Mouse (Mus musculus): Measurements from ENCODE around the gene Gm20388. TPM values are rescaled to one million over a fixed set of nuclear protein-coding genes. Genes with fewer than 3 reads are reported as not detected.

The Gm20388 gene
- total RNA-seq, 2 experiments from 2014 or later, result 2.2 to 7.6 TPM

DNA sequence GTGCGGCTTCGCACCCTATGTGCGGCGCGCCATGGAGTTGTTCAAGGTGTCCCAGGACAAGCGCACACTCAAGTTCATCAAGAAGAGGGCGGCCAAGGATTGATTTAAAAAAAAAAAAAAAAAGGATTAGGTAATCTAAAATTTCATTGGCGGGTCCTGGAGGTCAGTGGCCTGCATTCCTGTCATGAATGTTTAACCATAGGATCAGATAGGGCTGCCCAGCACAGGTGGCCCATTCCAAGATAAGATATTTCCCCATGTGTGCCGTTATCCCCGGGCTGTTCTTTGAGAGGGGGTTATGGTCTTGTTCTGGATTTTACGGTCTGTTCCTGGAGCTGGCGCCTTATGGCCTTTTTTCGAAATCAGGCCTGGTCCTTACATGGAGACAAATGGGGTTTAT lies 2926.1 kb downstream of the Gm20388 start:
- Histone ChIP-seq H3K27ac (no peak overlapping the region), H3K4me3 (no peak overlapping the region)
- no peak for TF ChIP-seq CTCF (conservative IDR thresholded peaks at IDR 0.05)
- no peak for DNase-seq (ENCODE audit: low spot score in 2 of 2)

DNA sequence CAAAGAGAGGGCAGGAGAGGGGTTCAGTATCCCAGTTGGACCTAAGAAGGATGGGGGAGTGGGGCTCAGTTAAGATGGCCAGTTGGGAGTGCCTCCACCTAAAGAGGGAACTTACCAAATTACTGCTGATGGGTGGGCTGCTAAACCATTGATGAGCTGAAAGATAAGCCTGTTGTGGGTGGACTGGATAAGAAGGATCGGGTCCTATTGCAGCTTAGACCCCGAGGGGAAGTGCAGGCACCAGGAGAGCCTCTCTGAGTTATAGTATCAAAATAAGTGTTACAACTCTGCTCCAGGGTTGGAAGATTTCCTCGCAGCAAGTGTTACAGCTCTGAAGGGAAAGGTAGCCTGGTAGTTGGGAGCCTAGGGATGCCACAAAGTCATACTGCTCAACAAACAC lies 2933.5 kb downstream of the Gm20388 start:
- no peak for DNase-seq (ENCODE audit: low spot score in 2 of 2)
- Histone ChIP-seq H3K27ac (no peak overlapping the region), H3K4me3 (no peak overlapping the region)
- no peak for TF ChIP-seq CTCF (conservative IDR thresholded peaks at IDR 0.05)

DNA sequence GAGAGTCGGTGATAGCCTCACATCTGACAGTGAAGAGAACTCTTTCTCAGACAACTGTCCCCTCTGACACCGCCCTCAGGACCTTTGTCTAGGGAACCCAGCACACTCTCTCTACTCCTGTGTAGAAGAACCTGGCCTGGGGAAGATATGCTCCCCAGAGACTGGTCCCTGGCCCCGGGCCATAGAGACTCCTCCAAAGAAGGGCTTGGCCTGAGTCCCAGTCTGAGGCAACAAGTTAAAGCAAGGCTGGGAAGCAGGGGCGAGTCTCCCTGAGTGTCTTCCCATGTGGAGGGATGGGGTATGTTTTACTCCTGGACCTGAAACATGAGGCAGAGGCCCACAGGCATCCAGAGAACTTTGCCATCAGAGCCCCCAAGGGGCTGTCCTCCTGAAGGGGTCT lies 2935.0 kb downstream of the Gm20388 start:
- Histone ChIP-seq H3K27ac (no peak overlapping the region), H3K4me3 (no peak overlapping the region)
- TF ChIP-seq CTCF (conservative IDR thresholded peaks at IDR 0.05), result no peak
- no peak for DNase-seq (ENCODE audit: low spot score in 2 of 2)

DNA sequence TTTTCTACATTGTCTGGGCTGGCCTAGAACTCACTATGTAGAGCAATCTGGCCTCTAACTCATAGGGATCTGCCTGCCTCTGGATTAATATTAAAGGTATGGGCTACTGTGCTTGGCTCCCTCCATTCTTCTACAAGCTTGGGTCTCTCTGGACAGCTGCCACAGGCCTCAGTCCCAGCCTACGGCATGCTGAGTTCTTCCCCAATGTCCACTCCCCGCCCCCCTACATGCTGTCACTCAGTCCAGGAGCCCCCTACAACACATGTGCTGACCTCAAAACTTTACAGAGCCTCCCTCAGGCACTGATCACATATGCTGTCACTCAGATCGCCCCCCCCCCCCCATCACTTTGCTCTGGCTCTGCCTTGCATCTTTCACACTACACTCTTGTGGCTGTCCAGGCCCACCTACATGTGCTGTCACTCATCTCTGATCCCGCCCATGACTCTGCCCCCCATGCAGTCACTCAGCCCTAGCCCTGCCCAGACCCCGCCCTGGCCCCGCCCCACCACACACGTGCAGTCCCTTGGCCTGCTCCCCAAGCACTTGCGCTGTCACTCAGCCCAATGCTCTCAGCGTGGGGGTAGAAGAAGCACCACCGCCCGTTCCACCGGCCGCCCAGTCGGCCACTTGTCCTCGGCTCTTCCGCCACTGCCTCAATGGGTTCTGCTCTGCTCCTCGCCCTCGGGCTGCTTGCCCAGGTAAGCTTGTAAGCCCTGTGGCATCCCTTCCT lies 2937.4 kb downstream of the Gm20388 start, which contains the start of gene Cdh15:
Gene Cdh15 (plus strand): TSS at position 138 of the 733 bp plus-strand sequence.
- TF ChIP-seq CTCF (conservative IDR thresholded peaks at IDR 0.05), result no peak
- no peak within 1 kb of the TSS for H3K27ac ChIP-seq
- H3K4me3 ChIP-seq, result no peak within 1 kb of the TSS
- DNase-seq (ENCODE audit: low spot score in 2 of 2), result peak; percentile 30 to 38

DNA sequence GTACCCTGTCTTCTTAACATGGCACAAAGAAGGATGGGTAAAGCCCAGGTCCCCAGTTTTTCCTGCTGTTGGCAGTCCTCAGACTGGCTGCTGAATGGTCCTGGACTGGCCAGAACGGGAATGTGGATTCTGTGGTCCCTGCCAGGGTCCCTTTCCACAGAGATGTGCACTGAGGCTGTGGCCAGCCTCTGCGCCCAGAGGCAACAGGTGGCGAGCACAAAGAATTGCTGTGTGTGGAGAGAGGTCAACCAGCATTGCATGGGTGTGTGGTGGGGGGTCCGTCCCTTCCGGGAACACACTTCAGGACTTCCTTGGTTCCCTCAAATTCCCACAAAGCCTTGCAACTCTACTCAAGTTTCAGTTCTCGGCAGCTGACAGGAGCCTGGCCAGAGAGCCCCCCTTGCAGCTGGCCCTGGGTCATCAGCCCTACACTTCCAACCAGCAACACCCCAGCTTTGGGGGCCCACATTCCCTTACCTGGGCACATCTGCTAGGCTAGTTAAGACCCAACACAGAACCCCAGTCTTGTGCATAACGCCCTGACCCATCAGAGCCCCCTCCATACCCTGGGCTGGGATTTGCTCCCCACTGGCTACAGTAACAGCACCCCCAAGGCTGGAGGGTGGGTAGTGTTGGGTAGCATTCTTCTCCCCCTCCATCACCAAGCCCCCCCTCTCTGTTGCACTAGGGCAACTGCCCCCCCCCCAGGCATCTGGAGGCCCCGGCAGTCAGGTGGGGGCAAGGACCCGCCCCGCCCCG lies 2938.7 kb downstream of the Gm20388 start:
- Histone ChIP-seq H3K27ac (no peak overlapping the region), H3K4me3 (no peak overlapping the region)

DNA sequence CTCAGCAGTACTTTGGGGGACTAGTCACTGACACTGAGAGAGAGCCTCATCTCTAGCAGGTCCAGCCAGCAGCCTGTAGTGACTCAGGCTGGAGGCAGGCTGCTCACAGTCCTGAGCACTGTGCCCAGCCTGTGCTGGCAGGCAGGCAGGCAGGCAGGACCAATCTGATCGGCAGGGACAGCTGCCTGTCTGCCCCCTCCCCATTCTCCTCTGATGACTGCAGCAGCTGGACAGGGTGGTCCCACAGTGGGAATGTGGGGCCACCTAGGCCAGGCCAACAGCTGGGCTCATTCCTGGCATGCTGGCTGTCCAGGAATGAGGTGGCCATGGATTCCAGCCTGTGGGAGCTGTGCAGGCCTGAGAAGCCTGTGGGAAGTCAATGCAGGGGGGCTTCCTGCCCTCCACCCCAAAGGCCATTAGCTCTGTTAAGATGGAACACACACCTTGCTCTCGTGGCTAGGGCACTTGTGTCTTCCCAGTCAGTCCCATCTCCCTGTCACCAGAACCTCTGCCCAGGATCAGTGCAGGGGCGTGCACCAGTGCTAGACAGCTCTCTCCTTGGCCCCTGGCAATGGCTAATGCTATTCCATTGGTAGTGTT lies 2940.1 kb downstream of the Gm20388 start:
- DNase-seq (ENCODE audit: low spot score in 2 of 2), result no peak
- no peak overlapping the region for H3K4me3 ChIP-seq
- no peak for TF ChIP-seq CTCF (conservative IDR thresholded peaks at IDR 0.05)
- H3K27ac ChIP-seq, result no peak overlapping the region

More for the DNA sequence above, 2938.7 kb downstream of the Gm20388 start:
- no peak for TF ChIP-seq CTCF (conservative IDR thresholded peaks at IDR 0.05)
- DNase-seq (ENCODE audit: low spot score in 2 of 2), result no peak

DNA sequence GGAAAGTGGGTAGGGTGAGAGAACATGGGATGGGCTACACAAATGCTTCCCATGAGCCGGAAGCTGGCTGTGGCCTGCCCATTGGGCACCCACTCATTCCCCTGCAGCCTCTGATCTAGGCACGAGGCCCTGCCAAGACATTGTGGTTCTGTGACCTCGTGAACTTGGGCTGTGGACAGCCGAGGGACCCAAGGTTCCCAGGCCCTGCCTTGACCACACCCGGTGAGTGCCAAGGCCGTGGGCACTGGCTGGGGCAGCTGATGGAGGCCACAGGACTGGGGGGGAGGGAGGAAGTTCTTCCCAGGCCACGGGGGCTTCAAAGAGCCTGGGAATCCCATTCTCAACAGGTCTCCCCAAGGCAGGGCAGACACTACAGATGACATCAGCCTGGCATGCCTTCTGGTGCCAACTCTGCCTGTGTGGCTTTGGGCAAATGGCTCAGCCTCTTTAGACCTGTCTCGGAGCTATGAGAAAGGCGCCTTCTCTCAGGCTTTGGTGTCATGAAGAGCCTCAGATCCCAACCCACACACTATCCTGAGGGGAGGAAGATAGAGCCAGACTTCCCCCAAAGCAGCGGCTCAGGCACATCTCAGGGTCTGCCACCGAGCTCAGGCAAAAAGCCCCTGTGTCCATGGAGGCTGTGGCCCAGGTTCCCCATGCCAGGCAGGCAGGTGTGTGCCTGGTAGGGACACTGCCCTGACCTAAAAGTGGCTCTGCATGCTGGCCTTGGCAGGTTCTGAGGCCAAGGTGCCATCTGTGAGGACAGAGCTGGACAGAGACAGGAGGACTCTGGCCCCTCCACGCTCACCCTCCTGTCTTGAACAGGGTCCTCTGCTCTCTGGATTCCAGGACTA lies 2941.3 kb downstream of the Gm20388 start:
- Histone ChIP-seq H3K27ac (no peak overlapping the region), H3K4me3 (no peak overlapping the region)
- DNase-seq (ENCODE audit: low spot score in 2 of 2), result no peak
- TF ChIP-seq CTCF (conservative IDR thresholded peaks at IDR 0.05), result no peak

DNA sequence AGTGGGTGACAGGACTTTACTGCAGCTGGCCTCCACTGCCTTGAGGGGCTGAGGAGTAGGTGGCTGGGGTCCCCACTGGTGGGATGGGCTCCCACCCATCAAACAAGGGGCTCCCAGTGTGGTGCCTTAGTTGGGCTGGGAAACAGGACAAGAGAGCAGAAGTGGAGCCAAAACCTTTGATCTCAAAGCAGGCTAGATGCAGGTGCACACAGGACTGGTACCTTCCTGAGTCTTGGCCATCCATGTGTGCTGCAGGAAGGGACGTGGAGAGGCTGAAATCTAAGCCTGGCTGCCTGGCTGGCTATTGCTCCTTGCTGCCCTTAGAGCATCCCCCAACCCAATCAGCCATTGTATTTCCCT lies 2941.9 kb downstream of the Gm20388 start:
- Histone ChIP-seq H3K27ac (no peak overlapping the region), H3K4me3 (no peak overlapping the region)
- no peak for TF ChIP-seq CTCF (conservative IDR thresholded peaks at IDR 0.05)
- DNase-seq (ENCODE audit: low spot score in 2 of 2), result no peak

DNA sequence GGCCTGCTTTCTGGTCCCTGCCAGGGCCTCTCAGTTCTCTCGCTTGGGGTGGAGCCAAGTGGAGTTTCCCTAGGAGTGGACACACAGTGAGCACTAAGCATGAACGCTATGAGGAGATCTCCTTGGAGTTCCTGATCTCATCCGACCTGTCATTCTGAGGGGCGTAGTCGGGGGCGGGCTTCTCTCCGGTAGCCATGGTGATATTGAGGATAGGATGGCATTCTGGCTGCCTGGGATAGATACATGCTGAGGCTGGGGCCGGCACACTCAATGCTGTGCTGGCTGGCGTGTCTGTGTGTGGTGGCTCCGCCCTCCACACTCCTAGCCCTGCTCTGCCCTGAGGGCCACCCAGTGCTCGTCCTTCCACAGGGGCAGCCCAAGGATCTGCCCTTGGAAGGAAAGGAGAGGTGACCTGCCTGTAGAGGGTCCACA lies 2942.7 kb downstream of the Gm20388 start:
- DNase-seq (ENCODE audit: low spot score in 2 of 2), result peak; percentile 34 to 40
- no peak for TF ChIP-seq CTCF (conservative IDR thresholded peaks at IDR 0.05)
- Histone ChIP-seq H3K4me3 (peak overlapping the region; percentile 6; the same call in 1 of the 2 replicates), H3K27ac (peak overlapping the region; percentile 46; the same call in 1 of the 2 replicates)

DNA sequence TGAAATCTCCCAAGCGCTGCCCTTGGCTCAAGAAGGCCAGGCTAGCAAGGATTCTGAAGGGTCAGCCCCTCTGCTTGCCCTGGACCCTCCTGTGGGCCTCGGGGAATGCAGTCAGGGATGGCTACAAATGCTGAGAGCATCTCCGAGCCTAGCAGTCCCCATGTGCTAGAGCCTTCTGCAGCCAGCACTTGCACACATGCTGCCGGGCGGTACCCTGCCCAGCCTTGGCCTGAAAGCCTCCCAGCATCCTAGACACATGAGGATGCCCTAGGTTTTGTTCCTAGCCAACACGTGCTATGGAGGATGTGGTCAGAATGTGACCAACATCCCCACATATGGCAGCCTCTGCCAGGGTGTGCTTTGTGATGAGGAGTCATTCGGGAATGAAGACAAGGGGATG lies 2943.7 kb downstream of the Gm20388 start:
- DNase-seq (ENCODE audit: low spot score in 2 of 2), result no peak
- Histone ChIP-seq H3K4me3 (no peak overlapping the region), H3K27ac (no peak overlapping the region)
- TF ChIP-seq CTCF (conservative IDR thresholded peaks at IDR 0.05), result no peak

DNA sequence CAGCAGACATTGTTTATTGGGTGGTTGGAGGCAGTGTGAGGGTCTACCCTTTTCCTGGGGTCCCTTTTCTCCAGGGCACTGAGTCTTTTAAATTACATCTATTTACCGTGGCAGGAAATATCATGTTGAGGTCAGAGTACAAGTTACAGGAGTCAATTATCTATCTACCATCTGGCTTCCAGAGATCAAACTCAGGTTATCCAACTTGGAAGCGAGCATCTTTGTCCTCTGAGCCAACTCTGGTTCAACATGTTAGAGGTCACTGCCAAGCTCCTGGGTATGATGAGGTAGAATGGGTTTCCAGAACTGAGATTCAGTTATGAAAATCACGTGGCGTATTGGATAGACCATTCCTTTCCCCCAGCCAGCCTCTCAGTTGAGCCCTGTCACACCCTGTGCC lies 2944.5 kb downstream of the Gm20388 start:
- H3K27ac ChIP-seq, result no peak overlapping the region

DNA sequence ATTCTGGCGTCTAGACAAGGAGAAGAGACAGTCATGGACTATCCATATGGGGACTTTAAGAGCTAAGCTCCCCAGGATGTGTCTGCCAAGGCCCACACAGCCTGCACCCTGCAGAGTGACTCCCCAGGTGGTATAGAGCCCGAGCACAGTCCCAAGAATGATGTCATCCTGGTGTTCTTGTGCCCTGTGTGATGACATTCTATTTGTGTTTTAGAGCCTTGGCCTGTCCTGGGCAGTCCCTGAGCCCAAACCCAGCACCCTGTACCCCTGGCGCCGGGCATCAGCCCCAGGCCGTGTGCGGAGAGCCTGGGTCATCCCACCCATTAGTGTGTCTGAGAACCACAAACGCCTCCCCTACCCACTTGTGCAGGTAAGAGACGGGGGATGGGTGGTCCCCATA lies 2945.6 kb downstream of the Gm20388 start:
- H3K27ac ChIP-seq, result no peak overlapping the region
- no peak overlapping the region for H3K4me3 ChIP-seq
- TF ChIP-seq CTCF (conservative IDR thresholded peaks at IDR 0.05), result no peak
- no peak for DNase-seq (ENCODE audit: low spot score in 2 of 2)

More for the DNA sequence above, 2944.5 kb downstream of the Gm20388 start:
- H3K4me3 ChIP-seq, result no peak overlapping the region
- TF ChIP-seq CTCF (conservative IDR thresholded peaks at IDR 0.05), result no peak
- no peak for DNase-seq (ENCODE audit: low spot score in 2 of 2)
